Mouse (Mus musculus): ENCODE measurements around the gene Zbed4.

- TF ChIP-seq CTCF (IDR thresholded peaks at IDR 0.05; ENCODE audit: borderline replicate concordance, extremely low read depth, insufficient read depth, insufficient read length) (peak; percentile 89), POLR2A (IDR thresholded peaks at IDR 0.05; ENCODE audit: borderline replicate concordance, extremely low read depth, insufficient read depth, insufficient read length, poor library complexity, severe bottlenecking) (no peak)
Measured at GRCm38 (mm10) chr15:88828800-88829705, 77.6 kb downstream of the Zbed4 start.

Measured in brain, embryonic 14.5 days (tissue).